Mouse (Mus musculus): ENCODE measurements around the gene Tdrd3.

The Tdrd3 gene

DNA sequence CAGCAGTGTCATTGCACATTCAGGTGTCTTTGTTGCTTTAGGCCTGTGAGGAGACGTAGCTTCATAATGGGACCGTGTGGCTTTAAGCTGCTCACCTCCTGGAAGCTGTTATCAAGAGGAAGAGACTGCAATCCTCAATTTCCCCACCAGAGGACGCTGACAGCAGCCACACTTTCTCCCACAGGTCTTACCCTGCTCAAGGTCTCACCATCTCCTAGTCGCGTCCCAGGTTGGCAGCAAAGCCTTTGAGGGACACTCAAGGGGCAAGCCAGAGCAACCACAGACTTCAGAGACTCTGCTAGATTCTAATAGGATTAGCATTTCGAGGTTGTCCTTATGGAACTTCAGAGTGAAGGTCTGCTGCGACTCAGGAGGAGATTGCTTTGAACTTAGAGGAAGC is 149.8 kb downstream of the Tdrd3 start:
- peak in 1 of 2 experiments; percentile 13 for DNase-seq (ENCODE audit: low spot score in 2 of 2)

DNA sequence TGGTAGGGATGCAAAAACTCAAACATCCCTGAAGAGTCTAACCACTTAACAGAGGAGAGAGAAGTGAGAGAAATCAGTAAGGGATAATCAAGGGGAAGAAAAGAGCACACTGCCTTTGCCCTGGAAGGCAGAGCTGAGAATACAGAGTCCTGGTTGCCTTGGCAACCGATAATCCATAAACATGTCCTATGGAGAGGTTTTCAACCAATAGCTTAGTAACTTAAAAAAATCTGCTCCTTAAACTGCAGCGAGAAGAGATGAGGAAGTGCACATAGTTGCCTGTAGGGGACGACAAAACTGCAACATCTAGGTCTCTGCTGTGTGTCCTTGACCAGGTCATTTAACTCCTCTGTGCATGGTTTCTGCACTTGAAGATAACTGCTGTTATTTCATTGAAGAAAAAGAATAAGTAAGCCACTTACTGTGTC is 150.6 kb downstream of the Tdrd3 start:
- DNase-seq (ENCODE audit: low spot score in 2 of 2): no peak

DNA sequence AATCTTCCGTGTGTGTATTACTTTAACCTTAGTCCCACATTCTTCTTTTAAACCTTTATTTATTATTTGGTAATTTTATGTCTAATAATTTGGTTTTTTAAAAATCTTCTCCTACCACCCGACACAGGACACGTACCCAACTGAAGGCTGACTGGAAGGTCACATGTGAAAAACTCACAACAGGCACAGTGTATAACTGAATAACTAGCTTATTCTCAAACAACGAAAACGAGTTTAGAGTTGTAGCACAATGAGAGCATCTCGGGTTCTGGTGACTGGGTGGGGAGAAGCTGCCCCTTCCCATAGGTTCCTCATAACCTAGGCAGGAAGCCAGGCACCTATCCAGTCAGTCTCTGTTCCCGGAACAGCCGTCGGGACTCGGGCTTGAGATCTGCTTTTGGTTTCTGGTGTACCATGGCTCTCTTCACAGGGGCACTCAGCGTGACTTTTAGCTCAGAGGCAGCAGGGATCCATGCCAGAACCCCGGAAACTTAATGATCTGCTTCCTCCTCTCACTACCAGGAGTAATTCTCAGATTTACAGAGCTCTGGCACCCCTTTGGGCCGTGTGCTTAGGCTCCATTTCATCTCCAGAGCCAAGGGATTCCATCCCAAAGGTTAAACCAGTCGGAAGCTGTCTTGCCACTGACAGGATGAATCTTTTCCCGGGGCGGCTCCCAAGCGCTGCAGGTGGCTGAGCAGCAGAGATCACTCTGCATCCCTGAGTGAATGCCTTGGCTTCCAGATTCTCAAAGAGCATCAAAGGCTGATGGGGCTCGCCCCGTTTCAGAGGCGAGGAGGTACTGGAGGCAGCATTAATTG is 151.4 kb downstream of the Tdrd3 start:
- DNase-seq (ENCODE audit: low spot score in 2 of 2): no peak

DNA sequence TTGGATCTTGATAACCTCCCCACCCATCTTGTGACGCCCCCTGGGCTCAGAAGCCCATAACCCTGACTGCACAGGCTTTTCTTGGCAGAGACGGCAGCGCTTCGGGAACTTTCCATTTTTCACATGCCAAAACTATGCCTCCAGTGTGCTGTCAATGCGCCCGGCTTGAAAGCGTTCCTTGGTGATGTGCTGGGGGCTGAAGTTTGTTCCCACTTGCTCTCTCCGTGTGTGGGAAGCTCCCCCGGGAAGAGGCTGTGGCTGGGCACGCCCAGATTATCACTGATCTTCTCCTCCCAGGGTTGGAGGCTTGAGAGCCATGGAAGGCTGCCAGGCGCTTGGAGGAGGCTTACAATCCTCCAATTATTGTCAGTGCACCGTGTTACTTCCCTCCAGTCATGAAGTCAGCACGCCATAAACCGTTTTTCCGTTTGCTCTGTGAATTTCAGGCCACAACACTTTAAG is 152.0 kb downstream of the Tdrd3 start:
- peak in 1 of 2 experiments; percentile 12 for DNase-seq (ENCODE audit: low spot score in 2 of 2)

DNA sequence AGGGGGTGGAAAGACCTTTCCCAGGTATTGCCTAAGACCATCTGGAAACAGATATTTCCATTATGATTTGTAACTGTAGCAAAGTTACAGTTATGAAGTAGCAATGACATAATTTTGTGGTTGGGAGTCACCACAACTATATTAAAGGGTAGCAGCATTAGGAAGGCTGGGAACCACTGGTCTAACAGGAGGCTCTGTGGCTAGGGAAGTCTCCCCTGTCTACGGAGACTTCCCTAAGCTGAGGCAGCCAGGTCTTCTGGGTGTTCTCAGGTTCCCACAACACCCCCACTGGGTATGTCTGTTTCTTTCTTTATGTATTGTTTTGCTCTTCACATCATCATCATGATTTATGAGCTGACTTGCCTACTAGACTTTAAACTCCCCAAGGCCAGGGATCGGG is 153.0 kb downstream of the Tdrd3 start:
- DNase-seq (ENCODE audit: low spot score in 2 of 2): no peak

DNA sequence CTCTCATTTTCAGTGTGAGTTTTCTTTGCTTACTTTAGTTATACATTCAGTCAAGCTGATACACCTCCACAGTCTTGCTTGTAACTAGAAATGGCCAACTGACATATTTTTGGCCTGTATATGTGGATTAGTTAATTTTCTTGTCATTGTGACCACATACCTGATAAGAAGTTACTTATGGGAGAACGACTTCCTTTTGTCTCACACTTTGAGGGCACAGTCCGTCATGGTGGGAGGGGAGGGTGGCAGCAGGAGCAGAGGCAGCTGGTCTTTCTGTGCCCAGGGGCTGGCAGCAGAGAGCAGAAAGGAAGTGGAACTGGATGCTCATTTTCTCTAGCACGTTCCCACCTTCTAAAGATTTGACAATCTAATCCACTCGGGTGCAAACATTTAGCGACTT is 156.0 kb downstream of the Tdrd3 start:
- no peak for DNase-seq (ENCODE audit: low spot score in 2 of 2)

DNA sequence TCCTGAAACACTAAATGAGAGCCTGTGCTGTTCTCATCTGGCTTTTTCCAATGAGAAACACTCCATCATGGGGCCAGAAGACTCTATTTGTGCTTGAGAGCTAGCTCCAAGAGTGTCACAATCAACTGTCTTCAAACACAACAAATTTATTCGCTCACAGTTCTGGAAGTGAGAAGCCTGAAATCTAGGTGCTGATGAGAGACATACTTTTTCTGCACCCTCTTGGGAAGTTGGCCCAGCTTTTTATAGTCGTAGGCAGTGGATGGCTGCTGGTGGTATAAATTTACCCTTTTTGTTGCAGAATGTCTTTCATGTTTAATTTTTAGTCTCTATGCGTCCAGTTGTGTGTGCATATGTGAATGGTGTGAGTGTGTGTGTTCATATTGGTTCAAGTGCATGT is 166.2 kb downstream of the Tdrd3 start:
- DNase-seq (ENCODE audit: low spot score in 2 of 2): no peak
